Mouse (Mus musculus) midbrain, embryonic 12.5 days (tissue): Measurements from ENCODE around the gene Fyco1. TPM values are rescaled to one million over a fixed set of nuclear protein-coding genes. Genes with fewer than 3 reads are reported as not detected.

Experiments used
- ATAC-seq: fragments of 200-750 bp; cut with Nextera tagmentation; 2 replicates; pipeline ENCODE4 v1.8.0; 2017; ENCODE audit warnings: low read depth, moderate TSS enrichment, moderate library complexity; ENCODE audit not compliant: low FRiP score
- H3K27ac ChIP-seq: fragments of 300-500 bp; sonication (generic); replicated peaks from 2 replicates; pipeline ENCODE4 v1.5.1; 2016; ENCODE audit warnings: mild to moderate bottlenecking
- H3K27me3 ChIP-seq: fragments of 300-500 bp; sonication (generic); 2 replicates; pipeline ENCODE4 v1.6.1; 2016; ENCODE audit warnings: mild to moderate bottlenecking
- H3K36me3 ChIP-seq: fragments of 300-500 bp; sonication (generic); 2 replicates; pipeline ENCODE4 v1.6.1; 2016
- H3K4me1 ChIP-seq: fragments of 300-500 bp; sonication (generic); 2 replicates; pipeline ENCODE4 v1.6.1; 2016
- H3K4me2 ChIP-seq: fragments of 300-500 bp; sonication (generic); replicated peaks from 2 replicates; pipeline ENCODE4 v1.6.1; 2016; ENCODE audit warnings: mild to moderate bottlenecking, moderate library complexity
- H3K4me3 ChIP-seq: fragments of 300-500 bp; sonication (generic); 2 replicates; pipeline ENCODE4 v1.5.1; 2016; ENCODE audit warnings: mild to moderate bottlenecking
- H3K9ac ChIP-seq: fragments of 300-500 bp; sonication (generic); replicated peaks from 2 replicates; pipeline ENCODE4 v1.6.1; 2016; ENCODE audit warnings: mild to moderate bottlenecking, moderate library complexity
- H3K9me3 ChIP-seq: fragments of 300-500 bp; sonication (generic); 2 replicates; pipeline ENCODE4 v1.6.1; 2016; ENCODE audit warnings: mild to moderate bottlenecking
- WGBS: fragments of 180-500 bp; shearing (Covaris S2); methylation state at CpG from one replicate; pipeline ENCODE4 v1.1.7; 2016; 5-methylcytosine and 5-hydroxymethylcytosine counted together
- polyA plus RNA-seq: library from polyadenylated mRNA; unstranded; fragments of >200 nt; fragmentation: Nextera tagmentation; extraction: Ambion mirVana; gene quantifications from 2 replicates; pipeline ENCODE4 v1.2.1, GENCODE M21; 2016

Fyco1 gene
- polyA plus RNA-seq, 1 experiment from 2014 or later, result 11.6 TPM

- Histone ChIP-seq H3K27me3 (no peaks in the 10 kb centered on the region), H3K4me1 (peaks cover 14% of the 10 kb centered on the region), H3K36me3 (no peaks in the 10 kb centered on the region), H3K9me3 (no peaks in the 10 kb centered on the region), H3K27ac (no peak overlapping the region), H3K4me3 (no peak overlapping the region), H3K9ac (no peak overlapping the region), H3K4me2 (peak overlapping the region; percentile 63; the same call in 1 of the 2 replicates)
- no peak for ATAC-seq
- 78% methylated on average over 2 of the region's 2 CpGs for WGBS
Measured at GRCm38 (mm10) chr9:123849976-123850695, 1.6 kb downstream of the Fyco1 start.

DNA sequence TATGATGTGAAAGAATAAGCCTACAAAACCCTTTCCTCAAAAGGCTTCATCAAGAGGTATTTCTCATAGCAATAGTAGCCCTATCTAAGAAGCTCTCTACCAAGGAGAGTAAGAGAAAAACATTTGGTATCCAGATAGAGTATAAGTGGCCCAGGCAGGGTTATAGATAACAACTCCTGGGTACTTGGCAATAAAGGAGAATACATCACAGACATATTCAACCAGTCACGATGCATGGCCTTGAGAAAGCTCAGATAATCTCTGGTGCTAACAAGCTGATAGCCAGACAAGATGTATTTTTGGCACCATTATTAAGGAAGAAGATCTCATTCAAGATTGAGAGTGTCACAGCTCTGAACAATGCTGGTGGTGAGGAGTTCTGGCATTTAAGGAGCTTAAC lies 5.2 kb downstream of the Fyco1 start:
- no peak overlapping the region for H3K4me3 ChIP-seq
- H3K4me2 ChIP-seq, result no peak overlapping the region
- H3K27ac ChIP-seq, result no peak overlapping the region
- no peaks in the 10 kb centered on the region for H3K9me3 ChIP-seq
- ATAC-seq, result no peak
- H3K9ac ChIP-seq, result no peak overlapping the region
- H3K36me3 ChIP-seq, result peaks cover 3% of the 10 kb centered on the region; the same call in 1 of the 2 replicates
- WGBS, result 97% methylated on average over 1 of the region's 1 CpGs
- no peaks in the 10 kb centered on the region for H3K27me3 ChIP-seq
- peaks cover 14% of the 10 kb centered on the region for H3K4me1 ChIP-seq

GRCm38 (mm10) chr9:123845120-123845519 lies 6.6 kb downstream of the Fyco1 start:
- ATAC-seq, result no peak
- 76% methylated on average over 3 of the region's 3 CpGs for WGBS

GRCm38 (mm10) chr9:123844468-123844867 lies 7.2 kb downstream of the Fyco1 start:
- peaks cover 3% of the 10 kb centered on the region; the same call in 1 of the 2 replicates for H3K36me3 ChIP-seq
- no peak for ATAC-seq
- 96% methylated on average over 3 of the region's 3 CpGs for WGBS
- no peaks in the 10 kb centered on the region for H3K27me3 ChIP-seq
- no peak overlapping the region for H3K9ac ChIP-seq
- H3K4me3 ChIP-seq, result no peak overlapping the region
- no peak overlapping the region for H3K27ac ChIP-seq
- H3K4me1 ChIP-seq, result no peaks in the 10 kb centered on the region
- no peak overlapping the region for H3K4me2 ChIP-seq
- no peaks in the 10 kb centered on the region for H3K9me3 ChIP-seq

More at GRCm38 (mm10) chr9:123845120-123845519, 6.6 kb downstream of the Fyco1 start:
- Histone ChIP-seq H3K9me3 (no peaks in the 10 kb centered on the region), H3K27me3 (no peaks in the 10 kb centered on the region), H3K9ac (no peak overlapping the region), H3K4me1 (0 out of 2 replicates have a peak, but pooled peaks cover 5% of the 10 kb centered on the region), H3K36me3 (peaks cover 3% of the 10 kb centered on the region; the same call in 1 of the 2 replicates), H3K4me3 (no peak overlapping the region), H3K4me2 (no peak overlapping the region), H3K27ac (no peak overlapping the region)

GRCm38 (mm10) chr9:123840243-123840642 lies 11.5 kb downstream of the Fyco1 start:
- ATAC-seq, result no peak
- Histone ChIP-seq H3K9ac (no peak overlapping the region), H3K27ac (no peak overlapping the region), H3K27me3 (no peaks in the 10 kb centered on the region), H3K4me2 (no peak overlapping the region), H3K4me3 (no peak overlapping the region), H3K9me3 (no peaks in the 10 kb centered on the region), H3K4me1 (no peaks in the 10 kb centered on the region), H3K36me3 (peaks cover 30% of the 10 kb centered on the region)
- 87% methylated on average over 6 of the region's 6 CpGs for WGBS

- no peaks in the 10 kb centered on the region for H3K4me1 ChIP-seq
- WGBS, result 93% methylated on average over 3 of the region's 3 CpGs
- no peak overlapping the region for H3K4me2 ChIP-seq
- H3K9ac ChIP-seq, result no peak overlapping the region
- H3K27ac ChIP-seq, result no peak overlapping the region
- no peak for ATAC-seq
- no peaks in the 10 kb centered on the region for H3K9me3 ChIP-seq
- peaks cover 34% of the 10 kb centered on the region for H3K36me3 ChIP-seq
- no peak overlapping the region for H3K4me3 ChIP-seq
- H3K27me3 ChIP-seq, result no peaks in the 10 kb centered on the region
Measured at GRCm38 (mm10) chr9:123835851-123836250, 15.8 kb downstream of the Fyco1 start.

DNA sequence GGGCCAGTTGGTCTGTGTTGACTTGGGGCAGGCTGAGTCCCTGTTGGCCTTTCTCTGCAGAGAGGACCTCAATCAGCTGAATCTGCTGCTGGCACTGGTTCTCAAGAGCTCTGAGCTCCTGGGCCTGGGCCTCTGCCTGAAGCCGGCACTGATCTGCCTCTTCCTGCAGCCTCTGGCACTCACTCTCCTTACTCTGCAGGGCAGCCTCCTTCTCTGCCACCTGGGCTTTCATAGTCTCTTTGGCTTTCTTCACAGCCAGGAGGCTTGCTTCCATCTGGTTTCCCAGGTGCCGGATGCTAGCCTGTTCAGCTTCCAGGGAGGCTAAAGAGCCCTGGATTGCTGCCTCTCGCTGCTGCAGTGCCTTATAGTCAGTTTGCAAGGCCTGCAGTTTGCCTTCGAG lies 22.8 kb downstream of the Fyco1 start:
- Histone ChIP-seq H3K4me3 (no peak overlapping the region), H3K9me3 (no peaks in the 10 kb centered on the region), H3K4me2 (no peak overlapping the region), H3K27ac (no peak overlapping the region), H3K36me3 (peaks cover 60% of the 10 kb centered on the region), H3K9ac (no peak overlapping the region), H3K27me3 (no peaks in the 10 kb centered on the region), H3K4me1 (no peaks in the 10 kb centered on the region)
- WGBS, result 93% methylated on average over 4 of the region's 4 CpGs
- no peak for ATAC-seq

DNA sequence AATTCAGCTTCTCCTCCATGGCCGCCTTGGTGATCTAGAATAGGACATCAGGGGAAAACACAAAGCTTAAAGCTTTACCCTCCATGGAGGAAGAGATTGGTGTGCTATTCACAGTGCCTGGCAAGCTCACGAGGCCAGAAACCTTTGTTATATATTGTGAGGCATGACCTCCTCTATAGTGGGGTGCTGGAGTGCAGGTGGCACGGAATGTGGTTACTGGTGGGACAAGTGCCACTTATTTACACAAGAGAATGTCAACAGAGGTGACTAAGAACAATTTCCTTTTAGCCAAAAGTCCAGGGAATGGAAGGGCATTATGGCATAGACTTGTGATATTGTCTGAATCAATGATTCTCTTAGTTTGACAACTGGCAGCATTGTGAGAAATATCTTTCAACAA lies 25.1 kb downstream of the Fyco1 start:
- H3K9me3 ChIP-seq, result no peaks in the 10 kb centered on the region
- no peak overlapping the region for H3K4me2 ChIP-seq
- no peak for ATAC-seq
- no peak overlapping the region for H3K9ac ChIP-seq
- H3K4me3 ChIP-seq, result no peak overlapping the region
- 88% methylated on average over 3 of the region's 3 CpGs for WGBS
- H3K36me3 ChIP-seq, result peaks cover 83% of the 10 kb centered on the region
- H3K27me3 ChIP-seq, result no peaks in the 10 kb centered on the region
- H3K4me1 ChIP-seq, result no peaks in the 10 kb centered on the region
- H3K27ac ChIP-seq, result no peak overlapping the region

- Histone ChIP-seq H3K4me1 (no peaks in the 10 kb centered on the region), H3K4me2 (no peak overlapping the region), H3K27ac (no peak overlapping the region), H3K27me3 (no peaks in the 10 kb centered on the region), H3K36me3 (peaks cover 62% of the 10 kb centered on the region), H3K9ac (no peak overlapping the region), H3K4me3 (no peak overlapping the region), H3K9me3 (no peaks in the 10 kb centered on the region)
- no peak for ATAC-seq
- 89% methylated on average over 2 of the region's 2 CpGs for WGBS
Measured at GRCm38 (mm10) chr9:123818601-123819000, 33.1 kb downstream of the Fyco1 start.

GRCm38 (mm10) chr9:123815996-123816395 lies 35.7 kb downstream of the Fyco1 start:
- no peak overlapping the region for H3K4me2 ChIP-seq
- WGBS, result 91% methylated on average over 1 of the region's 1 CpGs
- no peak overlapping the region for H3K27ac ChIP-seq
- no peaks in the 10 kb centered on the region for H3K4me1 ChIP-seq
- no peaks in the 10 kb centered on the region for H3K9me3 ChIP-seq
- H3K4me3 ChIP-seq, result no peak overlapping the region
- H3K9ac ChIP-seq, result no peak overlapping the region
- H3K27me3 ChIP-seq, result no peaks in the 10 kb centered on the region
- H3K36me3 ChIP-seq, result peaks cover 41% of the 10 kb centered on the region
- no peak for ATAC-seq

DNA sequence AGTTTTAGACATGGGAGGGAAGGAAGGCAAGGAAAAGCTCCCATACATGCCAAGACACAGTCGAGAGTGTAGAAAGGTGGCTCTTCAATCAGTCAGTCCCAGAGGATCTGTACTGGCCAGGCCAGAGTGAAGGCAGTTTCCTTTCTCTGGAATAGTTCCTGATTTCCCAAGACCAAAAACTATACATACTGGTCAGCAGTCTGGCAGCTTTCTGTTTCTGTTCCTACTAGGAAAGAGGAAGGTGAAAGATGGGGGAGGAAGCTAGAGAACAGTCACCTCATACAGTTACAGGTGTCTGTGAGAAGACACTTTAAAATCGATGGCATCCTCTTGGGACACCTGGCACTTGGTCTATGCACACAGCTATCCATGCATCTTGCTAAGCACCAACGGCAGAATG lies 36.3 kb downstream of the Fyco1 start:
- Histone ChIP-seq H3K27me3 (no peaks in the 10 kb centered on the region), H3K27ac (no peak overlapping the region), H3K9me3 (no peaks in the 10 kb centered on the region), H3K36me3 (peaks cover 41% of the 10 kb centered on the region; the same call in 1 of the 2 replicates), H3K4me2 (no peak overlapping the region), H3K4me1 (no peaks in the 10 kb centered on the region), H3K4me3 (no peak overlapping the region), H3K9ac (no peak overlapping the region)
- WGBS, result 87% methylated on average over 3 of the region's 3 CpGs
- no peak for ATAC-seq

- Histone ChIP-seq H3K9ac (no peak overlapping the region), H3K4me1 (no peaks in the 10 kb centered on the region), H3K4me3 (no peak overlapping the region), H3K27me3 (no peaks in the 10 kb centered on the region), H3K9me3 (no peaks in the 10 kb centered on the region), H3K4me2 (no peak overlapping the region), H3K36me3 (peaks cover 45% of the 10 kb centered on the region; the same call in 1 of the 2 replicates), H3K27ac (no peak overlapping the region)
- no peak for ATAC-seq
- WGBS, result 86% methylated on average over 4 of the region's 4 CpGs
Measured at GRCm38 (mm10) chr9:123814821-123815220, 36.9 kb downstream of the Fyco1 start.
